Mouse (Mus musculus) layer of hippocampus, postnatal 25 days (tissue): ENCODE results near the gene Fbxo28. TPM values are rescaled to one million over a fixed set of nuclear protein-coding genes. Genes with fewer than 3 reads are reported as not detected.
"Not testable (repeated sequence)": the region's sequence is repeated elsewhere in the genome, so short reads cannot be mapped to it uniquely, and the experiment has no call there.

Experiments
- DNase-seq, 2 experiments: peaks; one replicate each; pipeline ENCODE4 v3.0.0; 2022; ENCODE audit warnings: mixed read lengths in 2 of 2, low spot score in 1 of 2; ENCODE audit errors: extremely low spot score in 1 of 2
- total RNA-seq, 2 experiments: library from RNA; stranded (reverse); gene quantifications; 2 replicates each; pipeline ENCODE4 v1.2.3; 2021

Fbxo28 gene
- total RNA-seq, 2 experiments from 2014 or later = 42.5 to 50.4 TPM

DNA sequence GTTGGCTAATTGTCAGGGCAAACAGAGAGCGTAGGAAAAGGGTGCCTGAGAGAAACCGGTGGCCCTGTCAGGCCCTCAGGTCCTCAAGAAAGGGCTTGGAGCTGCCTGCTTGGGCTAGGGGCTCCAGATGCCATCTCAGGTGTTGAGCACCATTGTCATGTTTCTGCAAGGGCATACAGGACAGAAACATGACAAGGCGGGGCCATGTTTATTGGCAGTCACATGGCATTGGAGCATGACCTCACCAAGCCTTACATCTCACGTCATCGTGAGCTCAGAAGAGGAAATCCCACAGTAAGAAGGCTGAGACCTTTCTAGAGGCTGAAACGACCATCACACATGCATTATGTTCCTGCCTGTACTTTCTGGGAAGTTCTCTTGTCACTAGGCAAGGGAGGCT lies 45.3 kb downstream of the Fbxo28 start:
- DNase-seq = no peak

GRCm38 (mm10) chr1:182292291-182292690 lies 49.1 kb downstream of the Fbxo28 start:
- no peak for DNase-seq

DNA sequence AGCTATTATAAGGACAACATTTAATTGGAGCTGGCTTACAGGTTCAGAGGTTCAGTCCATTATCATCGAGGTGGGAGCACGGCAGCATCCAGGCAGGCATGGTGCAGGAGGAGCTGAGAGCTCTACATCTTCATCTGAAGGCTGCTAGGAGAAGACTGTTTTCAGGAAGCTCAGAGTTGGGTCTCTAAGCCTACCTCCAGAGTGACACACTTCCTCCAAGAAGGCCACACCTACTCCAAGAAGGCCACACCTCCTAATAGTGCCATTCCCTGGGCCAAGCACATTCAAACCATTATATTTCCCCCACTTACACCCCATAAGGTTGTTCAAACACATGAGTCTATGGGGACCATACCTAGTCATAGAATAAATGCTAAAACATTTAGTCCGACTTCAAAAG lies 50.7 kb downstream of the Fbxo28 start:
- not testable (repeated sequence) for DNase-seq

DNA sequence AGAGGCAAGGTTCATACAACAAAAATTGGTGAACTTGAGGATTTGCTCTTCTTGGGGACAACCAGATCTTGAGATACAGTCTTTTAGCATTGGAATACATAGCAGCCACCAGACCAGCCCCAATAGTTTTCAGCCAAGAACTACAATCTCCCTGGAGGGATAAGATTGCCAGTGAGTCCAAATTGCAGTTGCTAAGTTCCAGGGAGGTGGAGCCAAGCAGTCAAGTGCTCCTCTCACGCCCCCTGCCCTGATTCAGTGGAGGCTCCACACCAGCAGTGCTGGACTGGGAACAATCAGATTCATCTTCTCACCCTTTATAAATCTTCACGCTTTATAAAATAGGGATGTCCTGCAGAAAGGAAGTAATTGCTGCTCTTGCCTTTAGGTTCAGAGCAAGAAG lies 51.6 kb downstream of the Fbxo28 start:
- no peak for DNase-seq

DNA sequence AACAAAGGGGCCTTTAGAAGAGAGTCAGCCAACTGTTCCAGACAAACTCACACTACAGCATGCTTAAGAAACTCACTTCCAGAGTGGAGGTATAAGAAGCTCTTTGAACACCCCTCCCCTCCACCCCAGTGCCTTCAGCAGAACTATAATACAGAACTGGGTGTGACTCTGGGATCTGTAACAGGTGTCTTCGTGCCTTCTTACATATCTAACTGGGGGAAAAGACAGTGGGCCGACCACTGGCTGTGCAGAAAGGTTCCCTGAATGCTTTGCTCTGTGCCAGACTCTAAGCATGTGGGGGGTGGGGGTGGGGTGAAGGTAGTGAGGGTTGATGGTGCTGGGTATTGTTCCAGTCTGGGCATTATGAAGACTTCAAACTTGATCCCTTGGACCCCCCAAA lies 52.8 kb downstream of the Fbxo28 start:
- no peak for DNase-seq

DNA sequence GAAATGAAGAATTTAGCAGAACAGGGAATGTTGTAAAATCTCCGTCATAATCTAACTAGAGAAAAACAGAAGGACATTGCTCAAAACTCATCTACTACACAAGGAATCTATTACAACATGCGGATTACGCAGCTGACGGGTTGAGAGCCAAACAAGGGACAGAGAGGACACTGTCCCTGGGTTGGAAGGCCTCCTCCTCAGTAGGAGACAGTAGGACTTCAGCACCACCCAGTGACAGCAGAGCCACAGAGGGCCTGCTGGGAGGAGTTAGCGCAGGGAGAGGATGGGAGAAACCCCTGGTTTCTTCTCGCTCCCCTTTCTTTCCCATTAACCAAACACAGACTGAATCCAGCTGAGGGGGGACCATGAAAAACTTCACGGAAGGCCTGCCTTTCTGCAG lies 53.6 kb downstream of the Fbxo28 start:
- no peak for DNase-seq

GRCm38 (mm10) chr1:182284795-182285194 lies 56.6 kb downstream of the Fbxo28 start:
- no peak for DNase-seq

- DNase-seq = no peak
Observed at GRCm38 (mm10) chr1:182283231-182283630, 58.2 kb downstream of the Fbxo28 start.

DNA sequence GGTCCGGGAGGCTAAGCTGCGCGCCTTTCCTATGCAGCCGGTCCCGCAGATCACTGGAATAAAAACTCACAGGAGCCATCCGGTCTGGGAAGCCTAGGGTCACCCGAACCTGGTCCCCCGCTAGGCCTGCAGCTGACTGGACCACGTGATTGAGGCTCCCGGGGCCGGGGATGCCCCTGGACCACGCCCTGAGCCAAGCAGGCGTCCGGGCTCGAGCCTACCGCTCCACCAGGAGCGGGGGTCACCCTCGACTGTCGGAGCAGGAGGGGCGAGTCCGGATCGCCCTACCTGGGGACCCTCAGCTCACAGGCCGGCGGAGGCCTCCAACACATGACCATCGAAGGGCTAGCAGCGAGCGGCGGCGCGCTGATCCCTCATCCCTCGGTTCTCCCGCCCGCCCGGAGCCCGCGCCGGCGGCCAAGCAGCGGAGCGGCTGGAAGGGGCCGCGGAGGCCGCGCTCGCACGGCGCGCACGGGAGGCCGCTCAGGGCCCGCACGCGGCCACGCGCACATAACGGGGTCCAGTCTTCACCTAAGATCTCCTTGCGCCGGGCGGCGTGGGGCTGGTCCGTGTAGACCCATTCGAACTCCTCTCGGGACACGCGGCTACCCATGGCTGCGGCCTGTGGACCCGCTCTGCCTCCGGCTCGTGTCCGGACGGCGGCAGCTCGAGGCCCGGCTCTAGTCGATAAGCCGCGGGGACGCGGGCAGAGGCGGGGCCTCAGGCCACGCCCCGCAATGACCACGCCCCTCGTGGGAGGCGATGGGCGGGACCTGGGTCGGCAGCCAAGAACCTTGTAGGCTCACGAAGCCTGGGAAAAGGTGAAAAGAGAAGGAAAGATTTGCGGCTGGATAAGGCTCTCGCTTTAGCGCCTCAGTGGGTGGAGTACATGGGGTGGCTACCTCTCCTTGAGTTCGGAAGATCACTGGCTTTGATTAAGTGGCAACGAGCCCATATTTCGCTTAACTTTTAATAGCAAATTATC lies 59.0 kb downstream of the Fbxo28 start, which contains the start of gene Degs1:
TSS of gene Degs1 (minus strand) at position 714 of the 985 bp plus-strand sequence.
- DNase-seq = peak; percentile 85

DNA sequence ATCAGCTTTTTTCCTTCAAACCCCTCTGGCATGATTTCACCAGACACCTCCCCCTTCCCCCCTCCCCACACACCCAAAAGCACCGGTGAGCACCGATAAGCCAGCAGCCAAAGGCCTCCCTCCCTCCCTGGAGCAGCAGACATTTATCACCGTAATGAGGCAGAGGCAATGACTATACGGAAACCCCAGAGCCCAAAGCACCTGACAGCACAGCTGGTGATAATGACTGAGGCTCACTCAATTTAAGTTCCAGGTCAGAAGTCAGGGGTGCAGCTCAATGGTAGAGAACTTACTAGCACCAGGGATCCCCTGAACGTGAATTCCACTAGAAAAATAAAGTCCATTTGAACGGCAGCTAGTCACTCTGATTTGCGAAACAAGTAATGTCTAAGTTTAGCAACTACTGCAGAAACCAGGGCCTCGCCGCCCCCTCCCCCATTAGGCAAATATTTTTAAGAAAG lies 60.1 kb downstream of the Fbxo28 start:
- no peak for DNase-seq

DNA sequence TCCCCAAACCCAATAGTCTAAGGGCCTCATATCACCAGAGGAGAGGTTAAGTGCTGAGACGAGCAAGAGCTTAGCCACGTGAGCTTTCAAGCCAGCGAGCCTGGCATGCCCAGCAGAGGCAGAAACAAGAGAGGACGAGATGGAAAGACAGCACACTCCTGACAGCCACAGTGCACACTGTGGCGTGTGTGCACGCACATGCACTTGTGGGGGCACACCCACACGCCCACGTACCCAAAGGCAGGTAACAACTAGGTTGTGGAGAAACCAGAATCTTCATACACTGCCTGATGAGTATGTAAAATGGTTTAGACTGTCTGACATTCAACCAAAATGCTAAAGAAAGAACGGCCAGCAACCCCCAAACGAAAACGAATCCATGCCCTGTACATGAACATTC lies 60.9 kb downstream of the Fbxo28 start:
- DNase-seq = no peak

DNA sequence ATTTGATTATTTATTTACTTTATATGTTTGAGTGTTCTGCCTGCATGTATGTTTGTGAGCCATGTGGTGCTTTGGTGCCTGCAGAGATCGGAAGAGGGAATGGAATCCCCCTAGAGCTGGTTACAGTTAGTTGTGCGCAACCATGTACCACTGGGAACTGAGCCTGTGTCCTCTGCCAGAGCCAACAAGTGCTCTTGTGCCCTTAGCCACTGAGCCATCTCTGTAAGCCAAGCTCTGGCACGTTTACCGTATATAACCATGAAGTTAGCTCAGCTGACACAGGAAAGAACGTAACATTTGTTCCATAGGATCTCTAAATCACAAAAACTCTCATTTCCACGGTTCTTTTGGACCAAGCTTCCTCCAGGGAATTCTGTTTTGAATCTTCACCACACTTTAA lies 61.4 kb downstream of the Fbxo28 start:
- DNase-seq = no peak

GRCm38 (mm10) chr1:182279436-182279835 lies 62.0 kb downstream of the Fbxo28 start:
- DNase-seq = no peak

- no peak for DNase-seq
Observed at GRCm38 (mm10) chr1:182275109-182275508, 66.3 kb downstream of the Fbxo28 start.

- no peak for DNase-seq
Observed at GRCm38 (mm10) chr1:182271632-182272031, 69.8 kb downstream of the Fbxo28 start.

DNA sequence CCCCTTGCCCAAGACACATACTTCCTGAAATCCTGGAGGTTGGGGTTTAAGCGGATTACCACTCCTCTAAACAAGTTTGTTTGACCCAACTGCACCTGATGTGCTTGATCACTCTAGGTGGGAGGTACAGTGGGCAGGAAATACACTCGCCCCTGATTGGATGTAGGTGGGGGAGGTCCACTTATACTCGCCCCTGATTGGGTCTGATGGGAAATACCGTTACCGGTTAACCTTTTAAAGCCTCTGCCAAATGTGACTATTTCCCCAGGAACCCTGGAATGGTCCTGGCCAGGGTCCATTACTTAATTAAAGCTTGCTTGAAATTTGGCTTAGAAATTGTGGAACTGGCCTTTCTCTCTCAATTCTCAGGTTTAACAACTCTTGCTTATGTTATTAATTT lies 70.3 kb downstream of the Fbxo28 start:
- DNase-seq = no peak

- no peak for DNase-seq
Observed at GRCm38 (mm10) chr1:182268317-182268716, 73.1 kb downstream of the Fbxo28 start.

DNA sequence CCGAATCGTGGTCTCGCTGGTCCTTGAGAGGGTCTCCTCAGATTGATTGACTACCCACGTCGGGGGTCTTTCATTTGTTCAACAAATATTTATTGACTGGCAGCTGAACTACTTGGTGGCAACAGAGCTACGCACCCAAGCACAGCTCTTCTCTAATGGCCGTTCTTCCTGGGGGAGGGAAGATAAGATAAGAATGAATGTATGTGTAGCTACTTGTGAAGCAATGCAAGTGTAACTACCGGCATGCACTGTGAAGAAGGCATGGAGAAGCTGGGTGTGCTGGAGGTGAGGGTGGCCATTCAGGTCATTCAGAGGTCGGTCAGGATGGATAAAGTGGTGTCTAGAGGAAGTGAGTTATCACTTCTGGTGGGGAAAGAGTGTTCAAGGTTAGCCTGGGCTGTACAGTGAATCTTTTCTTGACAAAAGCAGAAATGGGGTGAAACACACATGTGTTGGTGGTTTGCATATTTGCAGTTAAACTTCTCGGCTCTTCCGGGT lies 75.4 kb downstream of the Fbxo28 start:
- DNase-seq = no peak
